Mouse (Mus musculus): Measurements from ENCODE around the gene Sox6. TPM values are rescaled to one million over a fixed set of nuclear protein-coding genes. Genes with fewer than 3 reads are reported as not detected.
A peak's percentile ranks its signal among the peaks of the same experiment; 100 is the strongest.

Sox6 gene
- total RNA-seq, 2 experiments from 2014 or later = 27.1 to 32.5 TPM

DNA sequence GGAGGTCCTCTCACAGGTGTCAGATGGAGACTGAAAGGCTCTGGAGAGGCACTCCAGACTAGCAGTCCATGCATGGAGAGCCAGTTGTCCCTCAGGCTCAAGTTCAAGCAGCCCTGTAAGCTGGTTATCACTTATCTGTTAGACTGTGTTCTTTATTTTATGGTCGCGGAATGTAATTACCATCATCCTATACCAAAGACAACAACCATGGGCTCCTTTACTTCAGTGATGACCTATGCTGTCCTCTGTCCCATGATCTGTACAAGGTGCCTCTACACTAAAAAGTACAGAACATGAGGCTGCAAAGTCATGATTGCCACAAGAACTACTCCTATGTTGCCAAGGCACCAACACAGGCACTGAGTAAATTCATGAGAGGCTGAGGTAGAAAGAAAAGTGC, 259.1 kb downstream of the Sox6 start:
- intact Hi-C loops (cut with DNase I) = no loop called here
- no peak for DNase-seq

DNA sequence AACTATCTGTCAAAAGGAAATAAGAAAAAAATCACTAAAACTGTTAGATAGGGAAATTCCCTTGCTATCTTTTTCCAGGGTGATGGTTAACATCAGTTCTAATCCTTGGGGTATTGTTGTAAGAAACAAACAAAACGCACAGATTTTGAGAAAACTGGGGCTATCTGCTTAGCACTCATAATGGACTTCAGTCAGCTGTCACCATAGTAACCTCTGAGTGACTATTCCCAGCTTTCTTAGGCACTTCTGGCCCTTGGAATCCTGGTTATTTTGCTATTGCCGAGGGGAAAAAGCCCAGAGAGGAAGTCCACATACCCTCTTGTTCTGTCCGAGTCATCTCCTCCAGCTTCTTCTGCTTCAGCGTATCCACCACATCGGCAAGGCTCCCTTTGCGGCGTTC, 261.9 kb downstream of the Sox6 start:
- DNase-seq = no peak
- intact Hi-C loops (cut with DNase I) = no loop called here

DNA sequence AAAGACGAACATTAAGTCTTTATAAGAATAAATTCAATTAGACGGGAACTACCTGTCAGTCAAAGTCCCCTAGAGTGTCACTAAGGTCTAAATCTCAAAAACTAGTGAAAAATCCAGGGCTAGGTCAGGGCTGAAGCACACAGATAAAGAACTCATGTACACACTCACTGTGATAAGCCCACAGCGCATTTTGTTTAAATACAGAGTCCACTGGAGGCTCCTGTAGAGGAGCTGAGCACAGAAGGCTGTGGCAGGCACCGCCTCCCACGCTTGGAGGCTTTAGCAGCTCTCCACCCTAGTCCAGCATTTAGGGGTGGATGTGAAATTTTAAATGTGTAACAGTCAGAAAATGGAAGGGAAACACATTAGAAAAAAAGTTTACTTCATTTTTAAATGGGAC, 262.3 kb downstream of the Sox6 start:
- no peak for DNase-seq
- intact Hi-C loops (cut with DNase I) = no loop called here

DNA sequence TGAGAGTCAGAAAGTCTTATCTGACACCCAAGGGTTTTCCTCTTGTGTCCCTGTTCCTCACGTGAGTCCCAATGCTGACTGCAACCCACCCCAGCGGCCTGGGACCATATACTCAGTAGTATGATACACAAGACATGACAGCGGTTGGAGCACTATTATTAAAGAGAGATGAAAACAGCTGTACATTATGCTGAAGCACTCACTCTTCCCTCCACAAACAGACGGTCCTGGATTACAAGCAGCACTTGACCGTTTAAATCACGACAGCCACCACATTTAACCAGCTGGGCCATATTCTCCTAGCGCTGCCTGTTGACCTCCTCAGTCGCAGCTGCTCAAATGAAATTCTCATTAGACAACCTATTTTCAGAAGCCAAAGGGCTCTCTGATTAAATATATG, 272.3 kb downstream of the Sox6 start:
- no peak for DNase-seq
- intact Hi-C loops (cut with DNase I) = no loop called here

DNA sequence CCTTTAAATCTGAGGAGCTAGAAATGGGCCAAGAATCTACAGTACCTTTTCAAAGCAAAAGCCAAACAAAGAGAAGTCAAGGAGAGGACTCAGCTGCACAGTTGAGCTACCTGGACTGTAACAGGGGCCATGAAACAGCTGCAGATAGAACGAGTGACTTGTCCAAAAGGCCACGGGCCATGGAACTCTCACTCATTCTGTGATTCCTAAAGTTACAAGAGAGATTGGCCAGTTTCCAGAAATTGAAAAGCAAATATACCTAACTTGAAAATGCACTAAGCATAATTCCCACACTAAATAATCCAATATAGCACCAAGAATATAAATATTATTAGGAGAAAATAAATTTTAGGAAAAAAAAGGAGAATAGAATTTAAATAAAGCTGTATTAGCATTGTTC, 274.7 kb downstream of the Sox6 start:
- no peak for DNase-seq
- intact Hi-C loops (cut with DNase I) = no loop called here

DNA sequence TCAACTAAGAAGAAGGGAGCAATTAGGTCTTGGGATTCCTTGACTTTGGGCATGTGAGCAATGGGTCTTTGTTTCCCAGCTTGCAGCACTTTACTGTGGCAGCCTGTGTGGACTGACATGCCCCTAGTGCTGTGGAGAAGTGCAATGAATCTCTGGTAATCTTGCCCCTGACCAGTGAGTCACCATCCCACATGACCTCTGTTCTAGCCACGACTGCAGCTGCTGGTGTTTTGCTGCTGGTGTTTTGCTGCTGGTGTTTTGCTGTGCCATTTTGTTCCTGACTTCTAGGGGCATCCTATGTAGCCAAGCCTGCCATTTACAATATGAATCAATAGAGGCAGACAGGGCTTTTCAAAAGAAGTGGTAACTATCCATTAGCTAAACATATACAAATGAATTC, 280.4 kb downstream of the Sox6 start:
- no peak for DNase-seq
- intact Hi-C loops (cut with DNase I) = loop anchor here (10.0 kb wide), 1 partner anchor 277 kb away; the partner anchor contains the start of genes 1110004F10Rik and Sox6

DNA sequence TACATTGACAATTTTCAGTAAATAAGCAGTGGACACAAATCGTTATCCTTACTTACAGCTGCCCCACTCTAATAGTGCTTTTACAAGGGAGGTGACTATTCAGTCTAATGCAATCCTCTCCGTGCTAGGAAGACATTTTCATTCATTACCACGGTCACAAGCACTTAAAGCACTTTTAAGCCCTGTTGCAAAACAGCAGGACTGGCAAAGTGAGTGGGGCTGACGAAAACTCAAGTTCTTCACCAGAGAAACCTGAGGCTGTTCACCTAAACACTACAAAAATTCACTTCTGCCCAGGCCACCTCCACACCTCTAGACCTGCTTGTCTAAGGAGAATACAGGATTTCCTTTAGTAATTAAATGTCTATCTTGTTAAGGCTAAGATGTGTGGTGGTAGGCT, 283.3 kb downstream of the Sox6 start:
- intact Hi-C loops (cut with DNase I) = loop anchor here (10.0 kb wide), 1 partner anchor 280 kb away; the partner anchor contains the start of genes 1110004F10Rik and Sox6
- DNase-seq = no peak

DNA sequence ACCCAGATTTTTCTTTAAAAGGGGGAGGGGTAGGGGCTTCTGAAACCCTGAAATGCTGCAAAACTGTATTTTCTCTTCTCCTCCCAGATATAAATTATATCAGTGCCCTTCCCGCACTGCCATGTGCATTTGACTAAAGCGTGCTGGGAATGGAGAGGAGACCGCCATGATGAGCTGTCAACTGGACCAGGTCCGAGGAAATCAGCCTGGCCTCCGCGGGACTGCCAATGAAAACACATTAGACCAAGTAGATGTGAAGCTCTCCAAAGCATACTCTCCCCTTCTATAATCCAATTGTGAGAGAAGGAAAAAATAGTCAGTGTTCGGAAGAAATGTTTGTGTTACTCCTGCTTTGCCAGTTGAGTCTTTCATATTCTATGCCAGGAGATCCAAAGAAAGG, 284.4 kb downstream of the Sox6 start:
- intact Hi-C loops (cut with DNase I) = loop anchor here (10.0 kb wide), 1 partner anchor 281 kb away; the partner anchor contains the start of genes 1110004F10Rik and Sox6
- peak in 1 of 2 experiments; percentile 35 for DNase-seq

DNA sequence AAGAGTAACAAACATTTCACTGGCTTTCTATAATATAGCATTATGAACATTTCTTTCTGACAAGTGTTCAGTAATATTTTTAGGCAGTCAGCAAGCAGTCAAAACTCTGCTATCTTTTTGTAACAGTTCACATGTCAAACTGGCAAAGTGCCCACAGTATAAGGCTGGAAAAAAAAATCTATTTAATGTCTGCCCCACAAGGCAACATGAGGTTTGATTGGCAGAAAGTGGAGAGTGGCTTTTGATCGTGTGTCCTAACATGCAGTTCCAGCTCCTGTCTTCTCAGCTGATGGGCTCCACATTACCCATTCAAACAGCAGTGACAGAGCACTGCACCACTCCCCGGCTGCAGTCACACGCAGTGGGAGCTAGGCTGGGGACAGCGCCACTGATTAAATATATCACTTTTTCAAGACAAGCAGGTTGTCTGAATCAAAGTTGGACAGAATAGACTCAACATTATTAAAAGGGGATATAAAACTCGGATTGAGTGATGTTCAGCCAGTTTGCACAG, 286.4 kb downstream of the Sox6 start:
- intact Hi-C loops (cut with DNase I) = loop anchor here (10.0 kb wide), 1 partner anchor 283 kb away; the partner anchor contains the start of genes 1110004F10Rik and Sox6

DNA sequence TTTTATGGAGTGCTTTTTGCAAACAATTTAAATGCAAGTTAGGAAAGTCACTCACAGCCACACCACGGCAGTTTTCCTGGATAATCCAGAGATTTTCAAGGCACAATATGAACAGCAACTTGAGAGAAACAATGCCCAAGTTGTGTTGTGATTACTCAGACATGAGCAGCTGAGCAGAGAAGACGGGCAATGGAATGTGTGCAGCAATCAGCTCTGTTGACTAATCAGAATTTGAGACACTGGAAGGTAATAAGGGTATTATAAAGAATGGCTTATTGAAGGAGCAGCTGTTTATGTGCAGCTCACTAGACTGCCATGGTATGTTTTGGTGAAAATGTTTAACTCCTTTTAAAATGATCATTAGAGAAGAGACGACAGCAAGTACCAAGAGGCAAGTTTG, 287.5 kb downstream of the Sox6 start:
- intact Hi-C loops (cut with DNase I) = loop anchor here (10.0 kb wide), 1 partner anchor 284 kb away; the partner anchor contains the start of genes 1110004F10Rik and Sox6
- no peak for DNase-seq

More for the DNA sequence above, 286.4 kb downstream of the Sox6 start:
- DNase-seq = no peak

DNA sequence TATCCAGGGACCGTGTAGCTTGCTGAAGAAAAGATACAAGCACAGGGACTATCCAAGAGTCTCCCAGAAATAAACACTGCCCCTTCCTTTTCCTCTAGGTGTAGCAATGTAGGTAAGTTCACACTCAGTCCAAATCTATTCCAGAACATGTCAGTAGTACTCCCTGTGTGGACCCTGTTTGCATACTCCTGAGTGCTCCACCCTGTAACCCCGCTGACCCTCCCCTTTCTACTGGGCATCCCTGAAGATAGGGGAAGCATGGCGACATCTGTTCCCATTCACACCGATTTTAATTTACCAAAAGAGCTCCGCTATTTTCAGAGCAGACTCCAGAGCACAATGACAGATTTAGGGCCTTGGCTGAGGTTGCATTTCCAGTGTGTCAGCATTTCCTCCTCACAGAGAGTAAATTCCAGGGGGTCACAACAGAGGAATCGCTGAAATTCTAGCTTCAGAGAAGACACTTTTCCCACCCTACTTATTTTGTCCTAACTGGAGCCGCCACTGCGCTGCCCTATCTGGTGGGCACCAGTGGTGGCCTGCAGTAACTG, 288.2 kb downstream of the Sox6 start:
- DNase-seq = no peak
- intact Hi-C loops (cut with DNase I) = loop anchor here (10.0 kb wide), 1 partner anchor 284 kb away; the partner anchor contains the start of genes 1110004F10Rik and Sox6

DNA sequence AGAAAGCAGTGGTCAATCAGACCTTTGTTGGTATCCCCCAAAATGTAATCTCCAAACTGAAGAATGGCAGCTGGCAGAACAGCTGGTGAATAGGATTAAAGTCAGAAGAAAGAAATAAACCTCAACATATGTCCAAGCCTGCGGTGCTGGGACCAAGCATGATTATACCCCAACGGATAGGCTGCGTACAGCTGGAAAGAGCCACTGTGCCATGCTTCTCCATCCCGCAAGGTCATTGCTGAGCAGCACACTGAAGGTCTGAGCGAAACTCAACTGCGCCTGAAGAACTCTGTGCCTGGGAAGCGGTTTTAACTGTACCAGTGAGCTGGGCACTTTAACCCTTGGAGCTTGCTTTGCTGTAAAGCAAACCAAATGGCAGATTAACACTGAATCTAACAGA, 291.1 kb downstream of the Sox6 start:
- no peak for DNase-seq
- intact Hi-C loops (cut with DNase I) = no loop called here

DNA sequence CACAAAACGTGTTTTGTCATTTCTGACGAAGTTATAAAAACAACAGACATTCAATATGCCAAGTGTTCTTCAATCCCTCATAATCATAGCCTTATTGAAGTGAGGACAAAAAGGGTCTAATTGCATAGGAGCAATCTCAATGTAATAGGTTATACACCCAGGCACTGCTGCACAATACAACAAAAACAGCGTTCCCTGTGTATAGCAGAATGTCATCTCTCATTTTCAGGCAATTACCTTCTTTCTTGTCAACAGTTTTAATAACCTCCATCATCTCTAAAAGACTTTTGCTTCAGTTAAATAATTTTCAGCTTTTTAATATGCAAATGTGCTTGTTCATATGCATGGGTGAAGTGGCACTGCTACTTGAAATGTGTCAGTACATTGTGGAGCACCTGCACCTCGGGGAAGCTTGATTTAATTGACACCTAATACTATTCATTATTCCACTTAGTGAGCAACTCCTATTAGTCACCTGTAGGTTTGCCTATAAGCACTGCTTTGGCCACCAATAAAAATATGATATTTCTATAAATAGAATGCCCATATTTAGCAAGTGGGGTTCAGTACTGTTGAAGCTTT, 292.8 kb downstream of the Sox6 start:
- no peak for DNase-seq
- intact Hi-C loops (cut with DNase I) = no loop called here

DNA sequence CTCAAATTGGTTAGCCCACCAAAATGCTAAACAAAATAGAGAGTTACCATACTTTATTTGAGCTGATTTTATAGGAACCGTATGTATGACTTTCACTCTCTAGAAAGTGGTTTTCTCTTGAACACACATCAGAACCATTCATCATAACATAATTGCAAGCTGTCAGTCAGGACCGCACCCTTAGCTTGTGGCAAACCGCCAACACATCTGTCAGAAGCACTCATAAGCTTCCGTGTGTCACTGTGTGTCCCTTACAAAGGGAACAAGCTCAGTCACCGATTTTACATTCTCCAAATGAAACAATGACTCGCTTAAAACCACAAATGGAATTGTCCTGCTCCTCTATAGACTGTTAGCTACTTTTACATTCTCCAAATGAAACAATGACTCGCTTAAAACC, 304.5 kb downstream of the Sox6 start:
- DNase-seq = no peak

DNA sequence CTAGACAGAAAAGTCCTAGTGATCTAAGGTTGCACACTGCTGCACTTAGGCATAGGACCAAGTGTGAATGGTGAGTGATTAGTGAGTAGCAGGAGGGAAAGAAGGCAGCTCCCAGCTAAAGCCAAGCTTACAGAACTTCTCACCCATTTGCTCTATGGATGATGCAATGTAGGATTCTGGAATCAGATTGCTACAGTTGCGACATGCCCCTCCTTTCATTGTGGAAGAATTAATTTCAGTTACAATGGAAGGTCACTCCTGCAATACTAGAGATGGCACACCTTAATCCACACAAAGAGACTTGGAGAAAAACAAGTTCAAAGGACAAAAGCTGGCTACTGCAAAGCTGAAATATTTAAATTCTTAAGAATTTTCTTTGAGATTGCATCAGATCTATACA, 305.8 kb downstream of the Sox6 start:
- intact Hi-C loops (cut with DNase I) = no loop called here
- DNase-seq = no peak

More for the DNA sequence above, 304.5 kb downstream of the Sox6 start:
- intact Hi-C loops (cut with DNase I) = no loop called here

DNA sequence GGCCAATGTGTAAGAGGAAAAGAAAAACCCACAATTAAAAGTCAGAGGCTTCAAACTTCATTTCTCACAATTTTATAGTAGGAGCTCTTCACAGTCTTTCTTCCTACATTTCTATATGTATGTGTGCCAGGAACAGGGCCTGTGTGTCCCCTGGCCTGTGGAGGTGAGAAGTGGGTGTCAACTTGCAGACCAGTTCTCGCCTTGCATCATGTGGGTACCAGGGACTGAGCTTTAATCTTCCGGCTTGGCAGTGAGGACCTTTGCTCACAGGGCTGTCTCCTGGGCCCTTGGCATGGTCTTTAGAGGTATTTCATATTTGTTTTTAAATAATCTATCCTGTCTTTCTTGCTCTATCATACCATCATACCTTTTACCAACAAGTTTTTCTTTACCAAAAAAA, 311.8 kb downstream of the Sox6 start:
- intact Hi-C loops (cut with DNase I) = no loop called here

DNA sequence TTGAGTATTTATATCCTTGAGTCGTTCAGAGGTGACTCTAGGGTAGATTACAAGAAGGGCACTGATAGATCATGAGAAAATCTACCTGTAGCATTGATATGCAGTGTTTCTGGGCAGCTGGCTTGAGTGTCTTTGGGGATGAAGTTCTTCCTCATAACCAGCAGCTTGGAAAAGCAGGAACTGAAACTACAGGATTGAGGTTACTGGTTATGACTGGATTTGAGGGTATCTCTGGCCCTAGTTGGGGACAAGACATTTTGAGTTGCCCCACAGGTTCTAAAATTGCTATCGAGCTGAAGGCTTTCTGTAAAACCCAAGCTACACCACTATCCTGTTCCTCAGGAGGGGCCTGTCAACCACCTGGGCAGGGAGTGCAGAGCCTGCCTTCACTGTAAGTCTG, 314.2 kb downstream of the Sox6 start:
- intact Hi-C loops (cut with DNase I) = no loop called here
- no peak for DNase-seq

More for the DNA sequence above, 311.8 kb downstream of the Sox6 start:
- no peak for DNase-seq

DNA sequence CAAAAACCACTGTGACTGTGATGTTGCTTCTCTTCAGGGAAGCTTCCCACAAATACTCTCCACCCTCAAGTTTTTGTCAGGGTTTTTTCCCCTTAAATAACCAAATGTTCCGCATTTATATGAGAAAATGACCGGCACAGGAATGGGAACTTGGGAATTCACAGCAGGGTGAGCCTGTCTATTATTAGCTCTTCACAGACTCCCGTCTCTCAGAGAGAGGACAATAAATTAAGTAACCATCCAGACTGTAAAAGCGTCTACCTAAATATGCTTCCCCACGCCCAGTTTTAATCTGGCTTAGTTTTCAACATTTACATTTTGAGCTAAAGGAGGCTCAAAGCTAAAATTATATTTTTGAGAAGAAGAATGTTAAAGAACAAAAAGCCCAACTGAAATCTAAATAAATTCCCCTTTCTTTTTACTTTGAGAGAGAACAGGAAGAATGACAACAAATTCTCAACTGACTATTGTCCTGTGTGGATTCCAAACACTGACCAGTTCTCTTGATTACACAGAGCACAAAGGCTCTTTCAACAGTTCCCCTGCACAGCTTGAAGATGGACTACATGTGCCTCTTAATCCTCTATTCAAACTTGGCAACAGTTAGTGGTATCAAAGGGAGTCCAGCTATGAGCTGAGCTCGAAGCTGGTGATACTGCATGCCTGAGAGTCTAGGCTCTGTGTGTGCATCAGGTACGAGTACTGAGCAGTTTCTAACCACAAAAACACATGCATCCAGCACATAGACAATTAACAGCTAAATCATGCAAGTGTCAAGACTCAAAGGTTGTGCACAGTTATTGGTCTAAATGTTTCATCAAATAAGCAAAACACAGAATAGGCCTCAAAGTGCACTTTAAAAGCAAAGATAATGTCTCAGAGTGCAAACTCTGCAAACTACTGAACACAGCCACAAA, 316.7 kb downstream of the Sox6 start:
- DNase-seq = no peak
- intact Hi-C loops (cut with DNase I) = no loop called here

DNA sequence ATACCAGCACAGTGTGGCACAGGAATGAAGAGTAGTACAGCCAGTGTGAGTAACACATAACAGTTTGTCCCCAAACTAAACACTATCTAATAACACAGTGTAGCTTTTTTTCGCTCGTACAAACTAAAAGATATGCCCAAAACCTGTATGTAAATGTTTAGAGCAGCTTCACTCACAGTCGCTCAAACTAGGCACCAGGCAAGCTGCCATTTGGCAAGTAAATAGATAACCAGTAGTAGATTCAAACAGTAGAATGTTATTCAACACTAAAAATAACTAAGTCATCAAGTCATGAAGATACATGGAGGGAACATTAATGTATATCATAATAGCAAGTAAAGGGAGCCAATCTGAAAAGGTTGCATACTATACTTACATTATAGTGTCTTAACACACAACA, 318.8 kb downstream of the Sox6 start:
- intact Hi-C loops (cut with DNase I) = no loop called here
- no peak for DNase-seq

DNA sequence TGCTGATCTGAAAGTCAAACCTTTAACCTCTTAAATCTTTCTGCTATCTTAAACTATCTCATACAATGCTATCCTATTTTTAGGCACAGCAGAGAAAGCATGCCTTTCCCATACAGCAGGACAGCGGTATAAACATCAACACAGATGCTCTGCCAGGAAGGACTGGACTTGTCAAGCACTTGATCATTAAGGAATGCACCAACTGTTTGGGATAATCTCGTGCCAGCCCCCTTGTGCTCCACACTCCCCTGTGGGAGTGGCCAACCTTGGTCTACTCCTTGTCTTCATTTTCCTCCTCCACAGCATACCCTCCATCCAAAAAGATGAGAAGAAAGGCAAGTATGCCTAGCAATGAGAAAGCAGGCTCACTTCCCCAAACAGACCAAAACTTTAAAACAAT, 332.5 kb downstream of the Sox6 start:
- intact Hi-C loops (cut with DNase I) = no loop called here
- no peak for DNase-seq

DNA sequence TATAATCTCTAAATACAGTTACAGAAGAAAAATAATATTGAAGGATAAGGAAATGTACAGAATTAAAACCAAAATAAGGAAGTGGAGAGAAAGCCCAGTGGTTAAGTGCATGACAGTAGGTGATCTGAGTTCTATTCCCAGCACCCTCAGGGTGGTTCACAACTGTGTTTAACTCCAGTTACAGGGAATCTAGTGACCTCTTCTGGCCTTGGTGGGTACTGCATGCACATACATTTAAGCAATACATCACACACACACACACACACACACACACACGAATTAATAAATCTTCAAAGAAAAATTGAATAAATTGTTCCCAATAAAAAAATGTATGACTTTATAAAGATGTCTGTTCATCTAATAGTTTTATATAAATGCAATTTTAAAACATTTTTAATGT, 340.5 kb downstream of the Sox6 start:
- no peak for DNase-seq
- intact Hi-C loops (cut with DNase I) = no loop called here
